Mouse (Mus musculus): ENCODE measurements around the gene Tmem11. TPM values are rescaled to one million over a fixed set of nuclear protein-coding genes. Genes with fewer than 3 reads are reported as not detected.
"Not testable (repeated sequence)": the region's sequence is repeated elsewhere in the genome, so short reads cannot be mapped to it uniquely, and the experiment has no call there.

Gene Tmem11
- total RNA-seq, 2 experiments from 2014 or later, result 24.9 to 29.7 TPM

DNA sequence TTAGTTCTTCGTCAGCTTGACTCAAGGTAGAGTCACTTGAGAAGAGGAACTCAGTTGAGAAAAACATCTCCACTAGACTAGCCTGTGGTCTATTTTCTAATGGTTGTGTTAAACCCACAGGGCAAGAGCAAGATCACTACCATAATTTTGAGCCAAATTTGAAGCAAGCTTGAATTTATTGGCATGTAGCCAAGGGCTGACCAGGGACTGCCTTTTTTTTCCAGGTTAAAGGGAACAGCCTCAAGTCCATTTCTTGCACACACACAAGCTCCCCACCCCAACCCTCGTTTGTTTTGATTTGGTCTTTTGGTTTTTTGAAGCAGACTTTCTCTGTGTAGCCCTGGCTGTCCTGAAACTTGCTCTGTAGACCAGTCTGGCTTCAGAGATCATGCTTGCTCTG is 10.8 kb upstream of the Tmem11 start:
- DNase-seq (ENCODE audit: extremely low spot score in 1 of 2, low spot score in 1 of 2), result no peak

GRCm38 (mm10) chr11:60886986-60887385 is 7.9 kb upstream of the Tmem11 start:
- not testable (repeated sequence) for DNase-seq (ENCODE audit: extremely low spot score in 1 of 2, low spot score in 1 of 2)

GRCm38 (mm10) chr11:60882386-60882785 is 3.3 kb upstream of the Tmem11 start:
- no peak for DNase-seq (ENCODE audit: extremely low spot score in 1 of 2, low spot score in 1 of 2)

DNA sequence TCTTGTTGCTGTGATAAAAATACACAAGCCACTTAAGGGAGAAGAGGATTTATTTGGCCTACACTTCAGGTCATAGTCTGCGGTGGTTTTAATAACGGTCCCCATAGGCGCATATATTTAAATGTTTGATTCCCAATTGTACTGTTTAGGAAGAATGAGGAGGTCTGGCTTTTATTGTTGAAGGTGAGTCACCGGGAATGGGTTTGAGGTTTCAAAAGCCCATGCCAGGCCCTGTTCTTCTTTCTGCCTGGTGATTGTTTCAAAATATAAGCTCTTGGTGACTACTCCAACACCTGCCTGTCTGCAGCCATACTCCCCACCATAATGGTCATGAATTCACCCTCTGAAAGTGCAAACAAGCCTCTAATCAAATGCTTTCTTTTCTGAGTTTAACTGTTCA is 1.5 kb upstream of the Tmem11 start:
- no peak for DNase-seq (ENCODE audit: extremely low spot score in 1 of 2, low spot score in 1 of 2)

- peak; percentile 26 to 35 for DNase-seq (ENCODE audit: extremely low spot score in 1 of 2, low spot score in 1 of 2)
Measured at GRCm38 (mm10) chr11:60879423-60879822, 351 bp upstream of the Tmem11 start.

GRCm38 (mm10) chr11:60878056-60878612 is 938 bp downstream of the Tmem11 start:
- peak in 1 of 2 experiments; percentile 25 for DNase-seq (ENCODE audit: extremely low spot score in 1 of 2, low spot score in 1 of 2)

- DNase-seq (ENCODE audit: extremely low spot score in 1 of 2, low spot score in 1 of 2), result no peak
Measured at GRCm38 (mm10) chr11:60873101-60873500, 6.0 kb downstream of the Tmem11 start.

- no peak for DNase-seq (ENCODE audit: extremely low spot score in 1 of 2, low spot score in 1 of 2)
Measured at GRCm38 (mm10) chr11:60871409-60871808, 7.7 kb downstream of the Tmem11 start.

DNA sequence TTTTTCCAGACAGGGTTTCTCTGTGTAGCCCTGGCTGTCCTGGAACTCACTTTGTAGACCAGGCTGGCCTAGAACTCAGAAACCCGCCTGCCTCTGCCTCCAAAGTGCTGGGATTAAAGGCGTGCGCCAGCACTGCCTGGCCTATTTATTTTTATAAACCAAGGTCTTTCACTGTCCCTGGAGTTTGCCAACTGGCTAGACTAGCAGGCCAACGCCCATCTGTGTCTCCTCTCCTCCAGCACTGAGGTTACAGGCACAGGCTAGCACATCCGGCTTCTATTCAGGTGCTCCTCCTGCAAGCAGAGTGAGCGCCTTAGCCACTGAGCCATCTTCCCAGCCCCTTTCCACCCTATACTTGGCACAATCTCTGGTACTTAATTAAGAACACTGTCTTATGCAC is 9.6 kb downstream of the Tmem11 start:
- DNase-seq (ENCODE audit: extremely low spot score in 1 of 2, low spot score in 1 of 2), result not testable (repeated sequence)

GRCm38 (mm10) chr11:60867904-60868303 is 11.2 kb downstream of the Tmem11 start:
- DNase-seq (ENCODE audit: extremely low spot score in 1 of 2, low spot score in 1 of 2), result no peak

GRCm38 (mm10) chr11:60867456-60867855 is 11.6 kb downstream of the Tmem11 start:
- no peak for DNase-seq (ENCODE audit: extremely low spot score in 1 of 2, low spot score in 1 of 2)

DNA sequence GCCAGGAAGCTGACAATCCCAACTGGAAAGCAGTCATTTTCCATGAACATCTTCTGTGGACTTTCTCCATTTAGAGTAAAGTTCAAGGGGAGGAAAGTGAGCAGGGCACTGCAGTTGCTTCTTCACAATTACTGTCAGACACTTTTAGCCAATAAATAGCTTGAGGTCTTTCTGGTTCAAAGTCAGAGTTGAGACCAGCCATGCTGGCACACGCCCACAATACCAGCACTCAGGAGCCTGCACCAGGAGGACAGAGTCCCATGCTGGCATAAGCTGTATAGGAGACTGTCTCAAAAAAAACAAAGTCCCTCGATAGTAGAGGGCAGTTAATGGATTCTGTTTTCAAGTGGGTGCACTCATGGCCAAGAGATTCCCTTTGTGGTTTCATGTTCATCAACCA is 13.1 kb downstream of the Tmem11 start:
- DNase-seq (ENCODE audit: extremely low spot score in 1 of 2, low spot score in 1 of 2), result no peak

DNA sequence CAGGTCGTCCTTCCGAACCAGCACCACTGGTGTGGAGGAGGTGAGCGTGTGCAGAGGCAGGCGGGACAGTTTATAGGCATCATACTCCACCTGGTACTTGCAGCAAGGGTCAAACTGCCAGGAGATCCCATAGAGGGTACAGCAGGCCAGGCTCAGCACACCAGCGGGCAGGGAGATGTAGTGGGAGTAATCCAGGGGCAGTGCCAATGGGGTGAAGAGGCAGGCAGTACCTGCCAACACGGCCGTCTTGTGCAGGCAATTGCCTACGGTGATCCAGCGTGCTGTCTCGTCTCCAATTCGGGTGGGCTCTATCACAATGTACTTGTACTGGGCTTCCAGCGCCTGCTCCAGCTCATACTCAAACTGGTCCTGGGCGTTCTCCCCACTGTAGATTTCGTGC is 14.2 kb downstream of the Tmem11 start:
- no peak for DNase-seq (ENCODE audit: extremely low spot score in 1 of 2, low spot score in 1 of 2)

DNA sequence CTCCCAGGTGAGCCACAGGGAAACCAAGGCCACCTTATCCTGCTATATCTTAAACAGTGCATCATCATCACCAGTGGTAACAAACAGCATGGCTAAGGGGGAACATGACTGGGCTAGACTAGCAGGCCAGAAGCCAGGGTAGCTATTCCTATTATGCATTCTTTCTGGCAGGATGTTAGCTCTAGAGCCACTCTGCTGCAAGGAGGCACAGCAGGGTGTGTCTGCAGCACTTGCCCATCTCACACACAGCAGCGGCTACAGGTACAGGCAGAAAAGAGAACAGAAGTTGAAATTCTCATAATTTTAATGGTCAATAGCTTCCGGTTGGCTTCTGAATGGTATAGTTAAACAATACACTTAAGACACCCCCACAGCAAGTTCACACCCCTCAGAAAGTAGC is 14.9 kb downstream of the Tmem11 start:
- DNase-seq (ENCODE audit: extremely low spot score in 1 of 2, low spot score in 1 of 2), result no peak

- DNase-seq (ENCODE audit: extremely low spot score in 1 of 2, low spot score in 1 of 2), result no peak
Measured at GRCm38 (mm10) chr11:60863196-60863595, 15.9 kb downstream of the Tmem11 start.

DNA sequence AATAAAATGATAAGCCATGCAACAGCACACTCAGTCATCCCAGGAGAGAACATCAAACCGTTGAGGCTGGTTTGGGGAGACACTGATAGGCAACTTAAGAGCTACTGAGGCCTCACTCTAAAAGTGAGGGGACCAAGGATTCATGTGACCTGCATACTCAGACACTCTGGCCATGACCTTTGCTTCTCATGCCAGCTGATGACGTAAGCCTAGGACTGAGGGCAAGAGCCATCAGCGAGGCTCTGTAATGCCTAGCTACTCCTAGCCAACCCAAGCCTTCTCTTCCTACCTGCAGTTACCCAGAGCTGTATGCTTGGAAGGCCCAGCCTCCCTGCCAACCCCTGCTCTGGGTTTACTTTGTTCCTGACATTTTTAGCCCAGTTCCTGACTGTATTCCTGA is 17.1 kb downstream of the Tmem11 start:
- DNase-seq (ENCODE audit: extremely low spot score in 1 of 2, low spot score in 1 of 2), result no peak

GRCm38 (mm10) chr11:60856587-60856986 is 22.5 kb downstream of the Tmem11 start:
- no peak for DNase-seq (ENCODE audit: extremely low spot score in 1 of 2, low spot score in 1 of 2)

- DNase-seq (ENCODE audit: extremely low spot score in 1 of 2, low spot score in 1 of 2), result no peak
Measured at GRCm38 (mm10) chr11:60845415-60845814, 33.7 kb downstream of the Tmem11 start.

DNA sequence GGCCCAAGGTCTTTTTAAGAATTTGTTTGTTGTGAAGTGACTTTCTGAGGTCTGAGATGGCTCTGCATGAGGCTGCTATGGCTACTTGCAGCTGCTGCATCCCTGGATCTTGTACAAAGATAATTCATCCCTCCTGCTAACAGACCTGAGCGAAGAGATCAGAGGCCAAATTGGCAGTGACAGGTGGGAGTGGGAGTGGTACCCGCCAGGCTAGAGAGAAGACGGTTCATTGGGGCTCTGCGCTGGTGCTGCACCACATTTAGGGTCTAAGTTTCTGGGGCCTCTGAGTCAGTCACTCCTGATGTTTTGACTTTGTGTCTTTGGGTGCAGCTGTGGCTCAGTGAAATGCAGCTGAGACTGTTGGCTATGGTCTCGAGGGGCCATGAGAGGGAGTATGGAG is 35.7 kb downstream of the Tmem11 start:
- DNase-seq (ENCODE audit: extremely low spot score in 1 of 2, low spot score in 1 of 2), result no peak

DNA sequence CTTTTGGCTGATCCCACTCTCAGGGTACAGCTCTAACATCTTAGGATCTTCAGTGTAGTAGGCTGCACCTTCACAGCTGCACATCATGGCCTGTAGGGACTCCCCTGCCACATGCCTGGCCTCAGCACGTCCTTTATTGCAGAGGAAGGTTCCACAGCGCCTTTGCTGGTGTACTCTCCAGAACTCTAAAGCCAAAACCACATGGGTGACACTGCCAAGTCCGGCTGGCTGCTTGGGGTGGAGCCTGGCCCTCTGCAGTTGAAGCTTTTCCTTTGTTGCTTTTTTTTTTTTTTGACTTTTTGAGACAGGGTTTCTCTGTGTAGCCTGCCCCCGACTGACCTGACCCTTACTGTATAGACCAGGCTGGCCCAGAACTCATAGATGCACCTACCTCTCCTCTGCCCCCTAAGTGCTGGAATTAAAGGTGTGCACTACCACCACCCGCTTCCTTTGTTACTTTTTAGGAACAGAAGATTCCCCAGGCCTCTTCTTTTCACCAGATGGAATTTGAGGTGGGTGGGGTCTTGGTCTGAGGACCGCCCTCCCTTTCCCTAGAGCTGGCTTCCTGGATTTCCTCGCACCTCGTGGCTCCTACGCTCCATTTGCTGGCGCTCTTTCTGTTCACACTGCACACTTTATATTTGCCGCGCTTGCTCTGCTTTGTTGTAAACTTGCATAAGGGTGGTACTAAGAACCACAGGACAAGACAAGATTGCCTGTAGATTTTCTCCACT is 37.4 kb downstream of the Tmem11 start:
- DNase-seq (ENCODE audit: extremely low spot score in 1 of 2, low spot score in 1 of 2), result no peak

- no peak for DNase-seq (ENCODE audit: extremely low spot score in 1 of 2, low spot score in 1 of 2)
Measured at GRCm38 (mm10) chr11:60837644-60838406, 41.2 kb downstream of the Tmem11 start.

DNA sequence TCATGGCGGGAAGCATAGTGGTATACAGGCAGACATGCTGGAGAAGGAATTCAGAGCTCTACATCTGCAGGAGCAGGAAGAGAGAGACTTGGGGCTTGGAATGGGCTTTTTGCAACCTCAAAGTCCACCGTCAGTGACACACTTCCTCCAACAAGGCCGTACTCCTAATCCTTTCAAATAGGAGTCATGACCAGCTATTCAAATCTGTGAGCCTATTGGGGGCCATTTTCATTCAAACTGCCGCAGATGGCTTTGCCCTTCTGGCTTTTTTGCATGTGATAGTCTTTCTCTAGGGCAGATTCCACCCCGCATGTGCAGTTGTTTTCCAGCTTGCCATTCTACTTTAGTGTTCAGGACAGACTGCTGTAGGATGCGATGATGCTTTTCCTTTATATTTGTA is 42.2 kb downstream of the Tmem11 start:
- no peak for DNase-seq (ENCODE audit: extremely low spot score in 1 of 2, low spot score in 1 of 2)

All from layer of hippocampus, postnatal 25 days (tissue).